Mouse (Mus musculus) heart, embryonic 11.5 days (tissue): Measurements from ENCODE around the gene Ubac2. TPM values are rescaled to one million over a fixed set of nuclear protein-coding genes. Genes with fewer than 3 reads are reported as not detected.

Experiments used
- ATAC-seq: fragments of 200-750 bp; cut with Nextera tagmentation; replicated peaks from 2 replicates; pipeline ENCODE4 v1.8.0; 2017; ENCODE audit warnings: moderate library complexity; ENCODE audit not compliant: insufficient number of reproducible peaks, low FRiP score, low TSS enrichment
- H3K27ac ChIP-seq: fragments of 300-500 bp; sonication (generic); 2 replicates; pipeline ENCODE4 v1.5.1; 2014; ENCODE audit warnings: mild to moderate bottlenecking, low read depth, low read length
- H3K27me3 ChIP-seq: fragments of 300-500 bp; sonication (generic); 2 replicates; pipeline ENCODE4 v1.6.1; 2014; ENCODE audit warnings: mild to moderate bottlenecking, low read length, mixed read lengths; ENCODE audit not compliant: control insufficient read depth, insufficient read depth
- H3K36me3 ChIP-seq: fragments of 300-500 bp; sonication (generic); 2 replicates; pipeline ENCODE4 v1.6.1; 2014; ENCODE audit warnings: mild to moderate bottlenecking, low read length, moderate library complexity, mixed read lengths; ENCODE audit not compliant: control insufficient read depth, insufficient read depth
- H3K4me1 ChIP-seq: fragments of 300-500 bp; sonication (generic); 2 replicates; pipeline ENCODE4 v1.6.1; 2014; ENCODE audit warnings: low read length; ENCODE audit not compliant: control insufficient read depth, insufficient read depth
- H3K4me2 ChIP-seq: fragments of 300-500 bp; sonication (generic); 2 replicates; pipeline ENCODE4 v1.6.1; 2014; ENCODE audit warnings: mild to moderate bottlenecking, moderate library complexity
- H3K4me3 ChIP-seq: fragments of 300-500 bp; sonication (generic); 2 replicates; pipeline ENCODE4 v1.5.1; 2014; ENCODE audit warnings: low read depth, low read length
- H3K9ac ChIP-seq: fragments of 300-500 bp; sonication (generic); 2 replicates; pipeline ENCODE4 v1.6.1; 2014; ENCODE audit warnings: mild to moderate bottlenecking, low read depth, low read length, moderate library complexity
- H3K9me3 ChIP-seq: fragments of 300-500 bp; sonication (generic); replicated peaks from 2 replicates; pipeline ENCODE4 v1.6.1; 2016; ENCODE audit warnings: low read length; ENCODE audit not compliant: control insufficient read depth
- WGBS: fragments of 180-500 bp; shearing (Covaris S2); extraction: QIAGEN DNeasy Blood & Tissue Kit; methylation state at CpG from one replicate; pipeline ENCODE4 v1.1.7; 2014; ENCODE audit not compliant: insufficient replicate concordance; 5-methylcytosine and 5-hydroxymethylcytosine counted together
- polyA plus RNA-seq: library from polyadenylated mRNA; unstranded; fragments of >200 nt; fragmentation: Nextera tagmentation; extraction: Ambion mirVana; gene quantifications from 2 replicates; pipeline ENCODE4 v1.2.1, GENCODE M21; 2014

The Ubac2 gene
- polyA plus RNA-seq, 1 experiment from 2014 or later, result 63.4 TPM

DNA sequence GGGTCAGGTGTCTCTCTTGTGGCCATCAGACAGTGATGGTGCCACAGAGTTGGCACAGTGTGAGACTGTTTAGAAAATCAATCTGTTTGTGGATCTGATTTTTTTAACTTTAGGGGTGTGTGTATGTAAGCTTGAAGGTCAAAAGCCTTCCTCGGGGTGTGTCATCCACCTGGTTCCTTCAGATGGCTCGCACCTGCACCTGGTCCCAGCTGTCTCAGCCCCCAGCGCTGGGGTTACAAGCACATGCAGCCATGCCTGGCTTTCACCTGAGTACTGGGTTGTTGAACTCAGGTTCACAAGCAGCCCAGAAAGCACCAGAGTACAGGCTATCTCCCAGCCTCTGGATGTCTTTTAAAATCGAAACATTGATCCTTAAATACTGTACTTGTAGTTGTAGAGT lies 115.2 kb downstream of the Ubac2 start:
- Histone ChIP-seq H3K27me3 (no peaks in the 10 kb centered on the region), H3K4me2 (no peak overlapping the region), H3K9ac (no peak overlapping the region), H3K4me1 (no peaks in the 10 kb centered on the region), H3K36me3 (peaks cover 2% of the 10 kb centered on the region; the same call in 1 of the 2 replicates), H3K4me3 (no peak overlapping the region), H3K27ac (no peak overlapping the region), H3K9me3 (no peaks in the 10 kb centered on the region)
- no peak for ATAC-seq
- 91% methylated on average over 4 of the region's 4 CpGs for WGBS

DNA sequence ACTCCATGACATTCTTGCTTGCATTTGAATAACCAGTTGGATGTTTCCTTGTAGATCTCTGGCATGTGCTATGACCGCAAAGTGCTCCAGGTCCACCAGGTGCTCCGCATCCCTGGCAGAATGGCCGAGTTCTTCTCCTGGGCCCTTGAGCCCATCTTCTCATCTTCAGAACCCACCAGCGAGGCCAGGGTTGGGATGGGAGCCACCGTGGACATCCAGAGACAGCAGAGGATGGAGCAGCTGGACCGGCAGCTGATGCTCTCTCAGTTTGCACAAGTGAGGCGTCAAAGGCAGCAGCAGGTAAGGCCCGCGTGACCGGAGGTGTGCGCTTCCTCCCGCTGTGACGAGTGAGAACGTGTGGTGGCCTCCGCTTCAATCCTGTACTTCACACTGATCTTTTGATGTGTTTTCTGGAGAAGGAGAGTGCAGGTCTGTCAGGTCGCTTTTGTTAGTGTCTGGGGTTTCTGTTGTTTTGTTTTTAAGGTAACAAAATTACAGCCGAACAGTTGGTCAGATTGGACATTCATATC lies 115.8 kb downstream of the Ubac2 start:
- Histone ChIP-seq H3K27me3 (no peaks in the 10 kb centered on the region), H3K4me3 (no peak overlapping the region), H3K4me1 (no peaks in the 10 kb centered on the region), H3K4me2 (no peak overlapping the region), H3K9me3 (no peaks in the 10 kb centered on the region), H3K9ac (no peak overlapping the region), H3K27ac (no peak overlapping the region), H3K36me3 (peaks cover 2% of the 10 kb centered on the region; the same call in 1 of the 2 replicates)
- 91% methylated on average over 17 of the region's 17 CpGs for WGBS
- no peak for ATAC-seq

DNA sequence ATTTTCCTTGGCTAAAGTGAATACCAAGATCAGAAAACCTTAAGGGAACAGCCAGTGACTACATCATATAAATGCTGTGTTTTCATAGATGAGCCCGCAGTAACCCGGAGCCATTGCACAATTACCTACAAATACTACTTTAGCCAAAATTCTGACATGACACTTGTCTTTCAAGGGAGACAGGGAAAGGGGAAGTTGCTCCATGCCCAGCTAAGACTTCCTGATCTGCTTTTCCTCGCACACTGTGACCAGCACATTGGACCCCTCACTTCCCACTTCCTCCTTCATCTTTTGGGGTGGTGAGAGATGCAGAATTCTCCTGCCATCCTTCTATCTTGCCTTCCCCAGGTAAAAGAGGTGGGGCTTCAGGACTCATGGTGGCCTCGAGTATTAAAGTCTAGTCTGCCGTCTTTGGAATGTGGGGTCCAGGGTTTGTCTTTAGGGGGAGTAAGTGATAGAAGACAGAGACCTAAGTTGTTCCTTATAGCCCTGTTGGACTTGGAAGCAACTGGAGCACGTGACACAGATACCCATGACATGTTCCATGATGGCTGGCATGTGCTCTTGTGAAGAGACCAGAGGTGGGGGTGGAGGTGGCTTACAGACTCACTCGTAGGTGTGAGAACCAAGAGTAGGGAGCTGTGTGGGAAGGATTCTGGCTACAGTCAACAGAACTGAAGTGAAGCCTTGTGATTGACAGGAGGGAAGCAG lies 116.6 kb downstream of the Ubac2 start:
- Histone ChIP-seq H3K9ac (no peak overlapping the region), H3K36me3 (peaks cover 2% of the 10 kb centered on the region; the same call in 1 of the 2 replicates), H3K27ac (no peak overlapping the region), H3K4me2 (no peak overlapping the region), H3K4me3 (no peak overlapping the region), H3K9me3 (no peaks in the 10 kb centered on the region), H3K4me1 (no peaks in the 10 kb centered on the region), H3K27me3 (no peaks in the 10 kb centered on the region)
- WGBS, result 93% methylated on average over 7 of the region's 7 CpGs
- no peak for ATAC-seq

DNA sequence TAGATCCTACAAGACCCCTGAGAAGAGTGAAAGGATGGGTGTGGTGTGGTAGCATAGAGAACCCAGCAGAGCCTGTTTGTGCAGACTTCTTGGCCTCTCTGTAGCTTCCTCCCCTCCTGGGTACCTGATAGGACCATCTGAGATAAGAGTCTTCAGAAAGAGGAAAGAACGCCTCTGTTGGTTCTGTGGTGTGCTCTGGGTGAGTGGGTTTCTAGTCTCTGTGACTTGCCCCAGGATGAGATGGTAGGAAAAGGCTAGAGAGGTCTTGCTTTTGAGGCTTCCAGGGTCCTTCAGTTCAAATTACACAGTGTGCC lies 117.1 kb downstream of the Ubac2 start:
- Histone ChIP-seq H3K27me3 (no peaks in the 10 kb centered on the region), H3K4me3 (no peak overlapping the region), H3K9me3 (no peaks in the 10 kb centered on the region), H3K4me1 (no peaks in the 10 kb centered on the region), H3K9ac (no peak overlapping the region), H3K4me2 (no peak overlapping the region), H3K36me3 (no peaks in the 10 kb centered on the region), H3K27ac (no peak overlapping the region)
- ATAC-seq, result no peak
- WGBS, result 50% methylated on average over 1 of the region's 1 CpGs

DNA sequence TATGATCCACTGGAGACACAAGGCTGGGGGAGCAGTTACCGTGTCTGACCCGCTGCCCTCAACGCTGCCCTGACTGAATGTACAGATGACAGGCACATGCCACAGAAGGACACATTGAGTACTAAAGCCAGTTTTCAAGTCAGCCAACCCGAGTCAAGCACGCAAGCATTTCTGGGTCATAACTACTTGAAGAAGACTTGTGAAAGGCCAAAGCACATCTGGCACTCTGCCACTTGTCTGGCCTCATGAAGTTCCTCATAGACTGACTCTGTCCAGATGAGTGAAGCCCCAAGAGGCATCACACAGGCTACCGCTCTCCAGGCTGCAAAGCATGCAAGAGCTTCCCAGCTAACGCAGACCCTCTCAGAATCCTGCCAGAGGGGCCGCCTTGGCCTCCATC lies 118.4 kb downstream of the Ubac2 start:
- WGBS, result 90% methylated on average over 8 of the region's 8 CpGs
- Histone ChIP-seq H3K9ac (no peak overlapping the region), H3K36me3 (no peaks in the 10 kb centered on the region), H3K4me2 (no peak overlapping the region), H3K27me3 (no peaks in the 10 kb centered on the region), H3K9me3 (no peaks in the 10 kb centered on the region), H3K4me1 (no peaks in the 10 kb centered on the region; the same call in 1 of the 2 replicates), H3K4me3 (no peak overlapping the region), H3K27ac (no peak overlapping the region)
- no peak for ATAC-seq

DNA sequence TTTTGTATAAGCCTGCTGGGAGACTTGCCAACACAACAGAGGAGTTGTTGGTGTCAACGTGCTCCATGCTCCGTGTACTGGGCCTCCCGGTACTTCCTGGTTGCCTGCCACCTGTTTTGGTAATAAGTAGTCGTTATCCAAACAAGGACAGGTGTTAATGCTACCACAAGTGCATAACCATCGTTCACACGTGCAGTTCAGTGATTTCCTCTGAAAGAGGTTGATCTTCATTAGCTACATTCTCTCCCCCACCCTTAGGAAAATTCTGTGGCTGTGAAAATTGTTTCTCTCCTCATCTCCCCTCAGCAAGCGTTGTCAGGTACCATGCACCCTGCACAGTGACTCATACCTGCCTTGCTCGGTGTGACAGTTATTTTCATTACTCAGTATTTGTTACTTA lies 121.0 kb downstream of the Ubac2 start:
- Histone ChIP-seq H3K9me3 (no peaks in the 10 kb centered on the region), H3K27me3 (no peaks in the 10 kb centered on the region), H3K27ac (no peak overlapping the region), H3K4me1 (peaks cover 5% of the 10 kb centered on the region; the same call in 1 of the 2 replicates), H3K36me3 (no peaks in the 10 kb centered on the region), H3K4me2 (no peak overlapping the region), H3K4me3 (no peak overlapping the region), H3K9ac (no peak overlapping the region)
- ATAC-seq, result no peak
- 90% methylated on average over 8 of the region's 8 CpGs for WGBS

DNA sequence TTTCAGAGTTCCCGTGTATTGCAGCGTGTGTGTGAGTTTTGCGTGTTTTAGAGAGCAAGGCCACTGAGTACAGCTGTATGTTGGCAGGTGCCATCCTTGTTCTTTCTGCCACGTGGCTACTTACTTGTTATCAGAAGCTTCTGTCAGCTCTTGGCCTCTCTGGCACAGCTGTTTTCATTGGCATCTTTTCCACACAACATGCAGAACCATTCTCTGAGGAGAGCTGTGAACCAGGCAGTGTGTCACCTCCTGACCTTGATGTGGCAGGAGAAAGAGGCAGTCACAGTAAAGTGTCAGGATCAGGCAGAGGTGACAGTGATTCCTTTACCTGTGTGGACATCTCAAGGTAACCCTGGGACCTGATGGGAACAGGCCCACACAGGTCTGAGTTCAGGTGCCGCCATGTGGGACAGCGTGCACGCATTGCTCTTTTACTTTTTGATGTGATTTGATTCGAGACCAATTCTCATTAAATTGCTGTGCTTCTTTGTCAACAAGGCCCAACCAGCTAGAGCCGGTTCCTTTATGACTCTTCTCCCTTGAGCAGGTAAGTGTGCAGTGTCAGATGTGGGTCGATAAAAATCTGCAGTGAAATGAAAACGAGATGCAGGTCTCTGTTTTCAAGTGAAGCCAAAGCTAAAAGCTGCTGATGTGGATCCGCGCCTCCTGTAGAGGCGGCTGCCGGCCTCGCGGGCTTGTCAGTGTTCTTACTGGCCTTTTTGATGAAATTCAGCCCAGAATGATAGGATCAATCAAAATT lies 122.1 kb downstream of the Ubac2 start:
- Histone ChIP-seq H3K4me3 (no peak overlapping the region), H3K4me2 (no peak overlapping the region), H3K4me1 (peaks cover 5% of the 10 kb centered on the region; the same call in 1 of the 2 replicates), H3K27ac (no peak overlapping the region), H3K27me3 (no peaks in the 10 kb centered on the region), H3K9ac (no peak overlapping the region), H3K9me3 (no peaks in the 10 kb centered on the region), H3K36me3 (no peaks in the 10 kb centered on the region)
- 90% methylated on average over 17 of the region's 17 CpGs for WGBS
- no peak for ATAC-seq

DNA sequence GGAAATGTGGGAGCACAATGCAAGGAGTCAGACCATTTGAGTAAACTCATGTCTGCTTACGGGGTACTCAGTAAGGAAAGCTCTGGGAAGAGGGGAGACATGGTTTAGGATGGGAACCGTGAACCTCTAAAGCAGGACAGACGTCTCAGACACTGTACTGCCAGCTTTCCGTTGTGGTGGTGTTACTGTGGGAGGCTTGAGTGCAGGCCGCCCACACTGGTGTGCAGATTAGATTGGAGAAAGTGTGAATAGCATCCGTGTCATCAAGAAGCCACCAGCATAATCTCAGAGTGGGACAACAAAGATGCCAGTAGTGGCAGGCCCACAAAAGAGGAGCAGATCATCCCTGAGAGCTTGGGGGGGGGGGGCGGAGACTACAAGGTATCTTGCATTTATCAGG lies 123.8 kb downstream of the Ubac2 start:
- no peak for ATAC-seq

More for the DNA sequence above, 123.8 kb downstream of the Ubac2 start:
- Histone ChIP-seq H3K27ac (no peak overlapping the region), H3K4me2 (no peak overlapping the region), H3K36me3 (no peaks in the 10 kb centered on the region), H3K9me3 (no peaks in the 10 kb centered on the region), H3K4me1 (peaks cover 5% of the 10 kb centered on the region; the same call in 1 of the 2 replicates), H3K4me3 (no peak overlapping the region), H3K27me3 (no peaks in the 10 kb centered on the region), H3K9ac (no peak overlapping the region)
- WGBS, result 57% methylated on average over 7 of the region's 7 CpGs
